Mouse (Mus musculus) midbrain, embryonic 15.5 days (tissue): Measurements from ENCODE around the gene Gng7. TPM values are rescaled to one million over a fixed set of nuclear protein-coding genes. Genes with fewer than 3 reads are reported as not detected.

Experiments used
- ATAC-seq: fragments of 200-750 bp; cut with Nextera tagmentation; replicated peaks from 2 replicates; pipeline ENCODE4 v1.8.0; 2017; ENCODE audit warnings: moderate TSS enrichment
- H3K27ac ChIP-seq: fragments of 300-500 bp; sonication (generic); 2 replicates; pipeline ENCODE4 v1.5.1; 2015; ENCODE audit warnings: mild to moderate bottlenecking, inconsistent platforms
- H3K27me3 ChIP-seq: fragments of 300-500 bp; sonication (generic); replicated peaks from 2 replicates; pipeline ENCODE4 v1.6.1; 2015; ENCODE audit warnings: inconsistent platforms
- H3K36me3 ChIP-seq: fragments of 300-500 bp; sonication (generic); replicated peaks from 2 replicates; pipeline ENCODE4 v1.6.1; 2015; ENCODE audit warnings: inconsistent platforms
- H3K4me1 ChIP-seq: fragments of 300-500 bp; sonication (generic); 2 replicates; pipeline ENCODE4 v1.6.1; 2015; ENCODE audit warnings: inconsistent platforms
- H3K4me2 ChIP-seq: fragments of 300-500 bp; sonication (generic); 2 replicates; pipeline ENCODE4 v1.6.1; 2015; ENCODE audit warnings: inconsistent platforms, mild to moderate bottlenecking, moderate library complexity
- H3K4me3 ChIP-seq: fragments of 300-500 bp; sonication (generic); 2 replicates; pipeline ENCODE4 v1.5.1; 2015; ENCODE audit warnings: mild to moderate bottlenecking, inconsistent platforms
- H3K9ac ChIP-seq: fragments of 300-500 bp; sonication (generic); 2 replicates; pipeline ENCODE4 v1.6.1; 2015; ENCODE audit warnings: mild to moderate bottlenecking, inconsistent platforms
- H3K9me3 ChIP-seq: fragments of 300-500 bp; sonication (generic); 2 replicates; pipeline ENCODE4 v1.6.1; 2016; ENCODE audit warnings: inconsistent platforms
- WGBS: fragments of 180-500 bp; shearing (Covaris S2); methylation state at CpG from one replicate; pipeline ENCODE4 v1.1.7; 2015; ENCODE audit warnings: mixed read lengths; 5-methylcytosine and 5-hydroxymethylcytosine counted together
- polyA plus RNA-seq: library from polyadenylated mRNA; unstranded; fragments of >200 nt; fragmentation: Nextera tagmentation; extraction: Ambion mirVana; gene quantifications from 2 replicates; pipeline ENCODE4 v1.2.1, GENCODE M21; 2015

The Gng7 gene
- polyA plus RNA-seq, 1 experiment from 2014 or later = 19.0 TPM

DNA sequence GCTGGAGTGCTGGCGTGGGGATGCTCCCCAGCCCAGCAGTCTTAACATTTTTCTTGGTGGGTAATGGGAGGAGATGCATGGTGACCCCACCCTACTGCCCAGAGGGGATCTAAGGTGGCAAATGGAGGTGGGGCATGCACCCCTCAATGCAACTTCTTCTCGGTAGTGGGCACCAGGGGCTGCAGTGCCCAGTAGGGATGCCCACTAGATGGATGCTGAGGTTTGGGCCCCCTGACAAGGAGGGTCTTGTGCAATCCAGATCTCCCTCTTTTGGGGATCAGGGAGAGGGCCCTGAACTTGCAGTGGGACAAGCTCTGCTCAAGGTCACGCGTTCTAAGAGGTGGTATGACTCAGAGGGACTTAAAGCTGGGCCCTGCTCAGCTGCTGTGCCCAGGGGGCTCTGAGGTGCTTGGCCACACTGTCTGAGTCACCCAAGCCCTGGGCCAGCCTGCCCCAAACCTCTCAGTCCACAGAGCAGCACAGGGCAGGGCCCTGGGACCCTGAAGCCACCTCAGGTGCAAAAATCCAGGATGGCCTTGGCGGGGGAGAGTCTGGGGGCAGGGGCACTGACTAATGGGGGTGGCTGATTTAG is 9.7 kb upstream of the Gng7 start:
- 0 out of 2 replicates have a peak, but pooled peaks cover 3% of the 10 kb centered on the region for H3K27me3 ChIP-seq
- 83% methylated on average over 5 of the region's 5 CpGs for WGBS
- peak; percentile 25; the same call in 1 of the 2 replicates for ATAC-seq

DNA sequence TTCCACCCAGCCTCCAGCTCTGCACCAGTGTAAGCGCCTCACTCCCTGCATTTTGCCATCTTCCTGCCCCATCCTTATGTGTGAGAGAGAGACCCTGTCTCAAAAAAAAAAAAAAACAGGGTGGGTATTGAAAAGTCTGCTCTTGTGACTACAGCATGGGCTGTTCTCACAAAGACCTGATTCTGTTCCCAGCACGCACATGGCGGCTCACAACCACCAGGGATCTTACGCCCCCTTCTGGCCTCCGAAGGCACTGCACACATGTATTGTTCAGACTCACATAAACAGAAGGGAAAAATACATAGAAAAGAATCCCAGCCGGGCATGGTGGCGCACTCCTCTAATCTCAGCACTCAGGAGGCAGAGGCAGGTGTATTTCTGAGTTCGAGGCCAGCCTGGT is 8.0 kb upstream of the Gng7 start:
- Histone ChIP-seq H3K36me3 (peaks cover 3% of the 10 kb centered on the region; the same call in 1 of the 2 replicates), H3K4me2 (no peak overlapping the region), H3K27ac (no peak overlapping the region), H3K4me1 (peaks cover 22% of the 10 kb centered on the region), H3K27me3 (0 out of 2 replicates have a peak, but pooled peaks cover 3% of the 10 kb centered on the region), H3K9me3 (no peaks in the 10 kb centered on the region), H3K4me3 (no peak overlapping the region), H3K9ac (no peak overlapping the region)
- WGBS = 75% methylated on average over 8 of the region's 8 CpGs
- ATAC-seq = no peak

More for the DNA sequence above, 9.7 kb upstream of the Gng7 start:
- Histone ChIP-seq H3K36me3 (peaks cover 3% of the 10 kb centered on the region; the same call in 1 of the 2 replicates), H3K4me3 (peak overlapping the region; percentile 50), H3K4me1 (peaks cover 25% of the 10 kb centered on the region), H3K27ac (peak overlapping the region; percentile 13; the same call in 1 of the 2 replicates), H3K9me3 (no peaks in the 10 kb centered on the region), H3K4me2 (peak overlapping the region; percentile 86), H3K9ac (peak overlapping the region; percentile 71)

DNA sequence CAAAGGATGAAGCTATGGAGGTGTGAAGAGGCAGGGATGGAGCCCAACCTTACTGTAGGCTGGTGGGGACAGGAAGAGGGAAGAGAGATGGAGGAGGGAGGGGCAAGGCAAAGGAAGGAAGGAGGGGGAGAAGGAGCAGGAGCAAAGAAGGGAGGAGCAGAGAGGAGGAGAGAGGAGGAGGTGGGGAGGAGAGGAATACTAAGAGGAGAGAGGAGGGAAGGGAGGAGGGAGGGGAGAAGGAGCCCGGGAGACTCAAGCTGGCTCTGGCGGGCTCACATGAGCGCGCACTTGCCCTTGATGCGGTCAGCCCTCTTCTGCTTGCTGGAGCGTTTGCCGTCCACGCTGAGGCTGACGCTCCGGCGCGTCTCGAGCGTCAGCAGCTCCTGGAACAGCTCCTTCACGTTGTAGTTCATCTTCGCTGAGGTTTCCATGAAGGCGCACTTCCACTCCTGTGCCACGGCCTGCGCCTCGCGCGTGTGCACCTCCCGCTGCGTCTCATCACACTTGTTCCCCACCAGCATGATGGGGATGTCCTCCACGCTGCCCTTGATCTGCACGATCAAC is 6.9 kb upstream of the Gng7 start:
- H3K27me3 ChIP-seq = 0 out of 2 replicates have a peak, but pooled peaks cover 3% of the 10 kb centered on the region
- no peak overlapping the region for H3K27ac ChIP-seq
- peaks cover 3% of the 10 kb centered on the region; the same call in 1 of the 2 replicates for H3K36me3 ChIP-seq
- peak overlapping the region; percentile 25 for H3K4me2 ChIP-seq
- ATAC-seq = no peak
- H3K9me3 ChIP-seq = no peaks in the 10 kb centered on the region
- peaks cover 22% of the 10 kb centered on the region for H3K4me1 ChIP-seq
- no peak overlapping the region for H3K4me3 ChIP-seq
- 28% methylated on average over 26 of the region's 26 CpGs for WGBS
- H3K9ac ChIP-seq = no peak overlapping the region; the same call in 1 of the 2 replicates

DNA sequence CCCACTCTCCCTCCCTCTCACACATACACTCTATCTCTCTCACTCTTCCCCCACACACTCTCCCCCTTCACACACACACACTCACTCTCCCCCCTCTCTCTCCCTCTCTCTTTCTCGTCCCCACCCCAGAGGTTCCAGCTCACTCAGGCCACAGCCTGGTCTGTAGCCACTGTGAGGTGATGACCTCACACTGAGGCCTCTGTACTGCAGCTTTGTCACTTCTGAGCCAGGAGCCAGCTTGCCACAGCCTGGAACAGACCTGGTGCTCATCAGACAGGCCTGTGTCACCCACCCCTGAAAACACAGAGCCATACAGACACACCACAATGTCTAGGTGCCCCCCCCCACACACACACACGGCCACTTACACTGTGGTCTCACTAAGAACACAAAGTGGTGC is 5.5 kb upstream of the Gng7 start:
- Histone ChIP-seq H3K27me3 (0 out of 2 replicates have a peak, but pooled peaks cover 3% of the 10 kb centered on the region), H3K27ac (no peak overlapping the region), H3K36me3 (peaks cover 3% of the 10 kb centered on the region; the same call in 1 of the 2 replicates), H3K4me2 (no peak overlapping the region), H3K9me3 (no peaks in the 10 kb centered on the region), H3K4me1 (peaks cover 26% of the 10 kb centered on the region), H3K9ac (no peak overlapping the region), H3K4me3 (no peak overlapping the region)
- no peak for ATAC-seq
- 54% methylated on average over 2 of the region's 2 CpGs for WGBS

DNA sequence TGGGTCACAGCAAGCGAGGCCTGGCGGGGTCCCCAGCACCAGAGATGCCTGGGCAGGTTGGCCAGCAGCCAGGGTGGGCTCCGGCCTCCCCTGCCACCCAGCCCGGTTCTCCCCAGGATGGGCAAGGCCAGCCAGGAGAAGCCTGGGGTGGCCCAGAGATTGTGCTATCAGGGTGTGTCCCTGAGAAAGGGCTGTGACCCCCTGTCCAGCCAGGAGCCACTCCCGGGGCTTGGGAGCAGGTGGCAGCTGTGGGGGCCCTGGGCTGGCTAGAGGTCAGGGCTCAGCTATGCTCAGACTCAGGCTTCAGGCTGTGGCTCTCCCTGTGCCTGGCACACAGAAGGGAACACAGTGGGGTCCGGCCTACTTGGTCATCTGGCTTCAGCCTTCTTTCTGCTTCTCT is 4.9 kb upstream of the Gng7 start:
- no peak overlapping the region for H3K9ac ChIP-seq
- WGBS = 75% methylated on average over 6 of the region's 6 CpGs
- ATAC-seq = no peak

DNA sequence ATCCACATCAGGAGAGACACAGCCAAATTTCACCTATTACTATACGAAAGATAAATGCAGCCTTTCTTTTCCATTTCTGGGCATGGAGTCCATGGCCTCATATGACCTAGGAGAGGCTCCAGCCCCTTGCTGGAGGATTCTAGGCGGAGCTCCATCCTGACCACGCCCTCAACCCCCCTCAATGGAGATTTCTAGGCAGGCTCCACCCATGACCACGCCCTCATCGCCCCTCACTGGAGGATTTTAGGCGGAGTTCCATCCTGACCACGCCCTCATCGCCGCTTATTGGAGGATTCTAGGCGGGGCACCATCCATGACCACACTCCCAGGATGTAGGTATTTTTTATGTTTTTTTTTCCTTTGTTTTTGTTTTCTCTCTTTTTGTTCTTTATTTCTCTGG is 3.6 kb upstream of the Gng7 start:
- Histone ChIP-seq H3K9ac (no peak overlapping the region), H3K9me3 (no peaks in the 10 kb centered on the region), H3K4me3 (no peak overlapping the region), H3K27ac (no peak overlapping the region), H3K27me3 (no peaks in the 10 kb centered on the region), H3K4me1 (peaks cover 16% of the 10 kb centered on the region), H3K4me2 (no peak overlapping the region), H3K36me3 (peaks cover 3% of the 10 kb centered on the region; the same call in 1 of the 2 replicates)
- 48% methylated on average over 10 of the region's 10 CpGs for WGBS
- no peak for ATAC-seq

More for the DNA sequence above, 4.9 kb upstream of the Gng7 start:
- Histone ChIP-seq H3K4me3 (no peak overlapping the region), H3K27me3 (0 out of 2 replicates have a peak, but pooled peaks cover 3% of the 10 kb centered on the region), H3K4me1 (peaks cover 26% of the 10 kb centered on the region), H3K4me2 (no peak overlapping the region), H3K36me3 (peaks cover 3% of the 10 kb centered on the region; the same call in 1 of the 2 replicates), H3K9me3 (no peaks in the 10 kb centered on the region), H3K27ac (no peak overlapping the region)

DNA sequence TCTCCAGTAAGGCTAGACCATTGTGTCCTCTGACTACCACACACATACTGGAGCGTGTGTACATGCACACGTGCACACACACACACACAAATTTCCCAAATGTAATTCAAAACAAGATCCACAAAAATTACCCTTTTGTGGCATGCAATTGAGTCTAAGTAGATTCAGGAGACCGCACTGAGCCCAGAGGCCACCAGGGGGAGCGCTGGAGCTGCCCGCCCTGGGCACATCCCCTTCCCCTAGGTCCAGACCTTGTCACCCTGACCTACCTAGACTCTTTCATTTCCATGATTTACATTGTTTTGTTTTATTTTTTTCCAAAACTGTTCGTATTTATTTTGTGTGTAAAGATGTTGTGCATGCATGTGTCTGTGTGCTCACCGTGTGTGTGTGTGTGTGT is 1.9 kb upstream of the Gng7 start:
- 4% methylated on average over 7 of the region's 7 CpGs for WGBS
- H3K4me3 ChIP-seq = no peak overlapping the region
- H3K9ac ChIP-seq = no peak overlapping the region
- H3K9me3 ChIP-seq = no peaks in the 10 kb centered on the region
- peaks cover 8% of the 10 kb centered on the region for H3K4me1 ChIP-seq
- H3K36me3 ChIP-seq = peaks cover 3% of the 10 kb centered on the region; the same call in 1 of the 2 replicates
- ATAC-seq = no peak
- H3K27me3 ChIP-seq = no peaks in the 10 kb centered on the region
- H3K4me2 ChIP-seq = no peak overlapping the region
- no peak overlapping the region for H3K27ac ChIP-seq

DNA sequence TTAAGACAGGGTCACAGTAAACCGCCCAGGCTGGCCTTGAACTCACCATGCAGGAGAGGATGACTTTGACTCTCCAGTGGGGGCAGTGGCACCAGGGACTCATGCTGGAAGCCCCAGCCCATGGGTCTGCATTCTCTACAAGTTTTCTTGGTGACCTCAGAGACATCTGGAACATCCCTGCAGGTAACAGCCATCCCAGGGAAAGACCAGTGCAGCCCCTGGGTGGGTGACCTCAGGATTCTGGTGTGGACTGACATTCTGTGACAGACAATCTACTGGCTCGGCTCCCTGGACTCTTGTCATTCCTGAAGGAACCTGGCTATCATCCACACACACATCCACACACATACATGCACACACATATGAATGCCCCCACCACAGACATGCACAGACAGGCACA is 921 bp upstream of the Gng7 start:
- H3K4me1 ChIP-seq = peaks cover 8% of the 10 kb centered on the region; the same call in 1 of the 2 replicates
- no peak for ATAC-seq
- H3K27me3 ChIP-seq = no peaks in the 10 kb centered on the region
- H3K36me3 ChIP-seq = no peaks in the 10 kb centered on the region; the same call in 1 of the 2 replicates
- H3K9me3 ChIP-seq = no peaks in the 10 kb centered on the region
- H3K4me3 ChIP-seq = no peak overlapping the region
- H3K27ac ChIP-seq = no peak overlapping the region
- H3K9ac ChIP-seq = no peak overlapping the region
- WGBS = 93% methylated on average over 2 of the region's 2 CpGs
- no peak overlapping the region for H3K4me2 ChIP-seq

DNA sequence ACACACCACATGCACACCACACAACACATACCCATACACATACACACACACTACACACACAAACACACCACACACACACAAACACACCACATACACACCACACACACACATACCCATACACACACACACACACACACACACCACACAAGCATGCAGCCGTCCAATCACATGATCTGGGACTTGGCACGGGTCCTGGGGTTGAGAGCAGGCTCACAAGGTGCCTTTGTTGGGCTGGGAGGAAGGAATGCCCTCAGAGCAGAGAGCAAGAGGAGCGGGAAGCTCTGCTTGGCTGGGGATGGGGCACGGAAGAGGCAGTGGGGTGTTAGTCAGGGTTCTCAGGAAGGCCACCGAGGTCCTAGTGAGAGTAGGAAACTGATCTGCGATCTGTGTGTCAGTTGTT is 3.9 kb downstream of the Gng7 start:
- no peaks in the 10 kb centered on the region for H3K36me3 ChIP-seq
- peaks cover 5% of the 10 kb centered on the region; the same call in 1 of the 2 replicates for H3K4me1 ChIP-seq
- WGBS = 61% methylated on average over 6 of the region's 6 CpGs
- H3K9ac ChIP-seq = no peak overlapping the region
- no peaks in the 10 kb centered on the region for H3K9me3 ChIP-seq
- no peak overlapping the region for H3K27ac ChIP-seq
- H3K27me3 ChIP-seq = no peaks in the 10 kb centered on the region
- H3K4me2 ChIP-seq = no peak overlapping the region
- H3K4me3 ChIP-seq = no peak overlapping the region
- no peak for ATAC-seq

DNA sequence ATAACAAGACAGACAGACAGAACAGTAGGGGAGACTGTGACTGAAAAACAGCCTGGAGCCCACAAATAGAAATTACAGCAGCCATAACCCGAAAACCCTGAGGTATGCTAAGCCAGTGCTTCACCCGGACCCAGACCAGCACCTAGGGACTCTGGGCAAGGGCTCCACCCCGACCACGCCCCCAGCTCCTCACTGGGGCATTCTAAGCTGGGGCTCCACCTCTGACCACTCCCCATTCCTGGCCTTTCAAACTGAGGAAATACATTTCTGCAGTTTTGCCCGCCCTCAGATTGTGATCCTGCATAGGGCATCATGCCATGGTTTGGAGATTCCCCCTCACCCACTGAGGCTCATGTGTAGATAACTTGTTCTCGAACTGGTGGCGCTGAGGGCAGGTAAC is 7.5 kb downstream of the Gng7 start:
- Histone ChIP-seq H3K4me1 (no peaks in the 10 kb centered on the region), H3K36me3 (no peaks in the 10 kb centered on the region), H3K9ac (no peak overlapping the region), H3K9me3 (no peaks in the 10 kb centered on the region), H3K27ac (no peak overlapping the region), H3K27me3 (no peaks in the 10 kb centered on the region), H3K4me2 (no peak overlapping the region), H3K4me3 (no peak overlapping the region)
- ATAC-seq = no peak
- WGBS = 45% methylated on average over 7 of the region's 7 CpGs

DNA sequence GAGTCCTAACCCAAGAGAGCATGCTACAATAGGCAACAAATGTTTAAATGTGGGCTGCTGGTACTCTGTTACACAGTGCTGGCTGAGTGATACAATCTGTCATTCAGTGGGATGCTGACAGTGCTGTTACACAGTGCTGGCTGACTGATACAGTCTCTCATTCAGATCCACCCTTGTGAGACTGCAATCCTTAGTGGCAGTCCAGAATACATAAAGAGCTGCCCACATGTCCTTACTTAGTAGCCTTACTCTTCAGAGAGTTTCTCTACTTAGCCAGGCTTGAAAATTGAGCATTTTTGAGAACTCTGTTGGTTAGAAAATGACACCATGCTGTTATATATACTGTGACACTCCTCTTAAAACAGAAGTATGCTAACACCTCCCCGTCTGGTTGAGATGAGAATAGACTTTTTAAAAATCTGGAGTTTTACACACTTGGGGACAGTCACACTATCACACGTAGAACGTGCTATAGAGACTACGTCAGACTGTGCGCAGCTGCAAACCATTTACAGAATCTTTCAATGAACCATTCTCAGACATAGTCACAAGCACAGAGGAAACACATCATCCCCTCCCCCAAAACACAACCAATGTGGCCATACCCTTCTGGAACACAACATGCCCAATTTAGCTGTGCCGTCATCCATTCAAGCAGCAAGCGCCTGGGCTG is 8.6 kb downstream of the Gng7 start:
- Histone ChIP-seq H3K9ac (no peak overlapping the region), H3K27me3 (no peaks in the 10 kb centered on the region), H3K4me2 (no peak overlapping the region), H3K9me3 (no peaks in the 10 kb centered on the region), H3K36me3 (no peaks in the 10 kb centered on the region), H3K4me3 (no peak overlapping the region), H3K4me1 (peaks cover 3% of the 10 kb centered on the region; the same call in 1 of the 2 replicates), H3K27ac (no peak overlapping the region)
- WGBS = 91% methylated on average over 7 of the region's 7 CpGs
- no peak for ATAC-seq

DNA sequence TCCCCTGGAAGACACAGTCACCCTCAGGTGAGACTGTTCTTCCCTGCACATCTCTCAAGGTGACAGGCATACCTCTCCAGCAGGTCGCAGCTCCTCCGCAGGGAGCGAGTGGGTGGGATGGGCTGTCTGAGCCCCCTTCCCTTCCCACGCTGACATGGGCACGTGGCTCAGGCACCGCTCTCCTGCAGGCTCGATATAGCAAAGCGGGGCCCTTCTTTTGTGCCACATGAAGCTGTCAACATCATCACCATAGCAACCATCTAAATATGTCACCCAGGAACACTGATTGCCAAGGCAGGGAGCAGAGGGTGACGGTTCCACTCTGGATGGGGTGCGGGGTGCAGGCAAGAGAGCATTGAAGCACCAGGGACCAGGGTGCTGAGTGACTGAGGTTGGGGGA is 13.6 kb downstream of the Gng7 start:
- Histone ChIP-seq H3K27me3 (no peaks in the 10 kb centered on the region; the same call in 1 of the 2 replicates), H3K9me3 (no peaks in the 10 kb centered on the region), H3K9ac (no peak overlapping the region), H3K36me3 (no peaks in the 10 kb centered on the region), H3K27ac (no peak overlapping the region), H3K4me1 (peaks cover 23% of the 10 kb centered on the region), H3K4me3 (no peak overlapping the region), H3K4me2 (no peak overlapping the region)
- ATAC-seq = 0 out of 2 replicates have a peak, but pooled peaks have one; percentile 18
- 21% methylated on average over 10 of the region's 10 CpGs for WGBS
